In the genomic region with DNA sequence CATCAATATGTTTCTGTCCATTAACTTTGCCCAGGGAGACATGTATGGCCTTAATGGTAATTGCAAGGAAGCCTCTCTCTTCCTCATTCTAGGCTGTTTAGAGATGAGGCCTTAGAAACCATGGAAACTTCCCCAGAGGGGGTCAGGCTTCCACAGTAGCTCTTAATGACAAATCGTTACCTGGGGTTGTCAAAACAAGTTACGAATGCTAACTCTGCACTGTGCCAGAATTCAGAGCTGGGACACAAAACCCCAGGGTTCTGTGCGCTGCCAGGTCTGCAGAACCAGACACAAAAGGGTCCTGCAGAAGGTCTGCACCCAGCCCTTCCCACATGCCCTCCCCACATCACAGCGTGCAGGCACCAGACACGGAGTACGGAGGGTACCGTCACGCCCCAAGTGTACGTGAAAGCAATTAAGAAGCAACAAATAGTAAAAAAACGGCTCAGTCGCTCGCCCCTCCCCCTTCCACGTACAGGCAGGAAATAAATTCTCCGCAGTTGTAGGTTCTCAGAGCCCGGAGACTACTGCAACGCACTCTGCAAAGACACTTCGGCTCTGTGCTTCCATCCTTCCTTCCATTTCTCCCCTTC, we compare ENCODE assay signal across 11 mouse cellular contexts.
DNase-seq lines count a peak whose midpoint lies in the region; ATAC-seq and TF ChIP-seq lines count a peak whose summit lies in the region.
"Had no signal": no experiment of that assay in that cellular context is flagged by ENCODE, and none has a peak within 500 bp of the region (broad histone marks: within the 10 kb centered on the region; RNA-seq: fewer than 3 reads in every experiment).

No protein-coding gene starts in this region.

- intact Hi-C loops in left cerebral cortex, postnatal 25 days (cut with DNase I), result no loop called here

- H3K9ac ChIP-seq in kidney, embryonic 15.5 days, result no peak overlapping the region
- H3K9ac ChIP-seq in forebrain, embryonic 13.5 days, result peak overlapping the region; percentile 52
- peak overlapping the region; percentile 55 for H3K9ac ChIP-seq in limb, embryonic 11.5 days (ENCODE audit: low read length)
- H3K9ac ChIP-seq: heart, embryonic 15.5 days; liver, postnatal 0 days had no signal

- H3K27ac ChIP-seq in kidney, embryonic 15.5 days, result no peak overlapping the region
- H3K27ac ChIP-seq in kidney, adult 2 months (ENCODE audit: insufficient read depth, low read depth, low read length), result no peak overlapping the region
- peak overlapping the region; percentile 16 for H3K27ac ChIP-seq in forebrain, embryonic 13.5 days
- H3K27ac ChIP-seq in limb, embryonic 11.5 days (replicated peaks; ENCODE audit: low read depth, low read length), result 0 out of 2 replicates have a peak overlapping the region, but pooled peaks have one; percentile 14
- H3K27ac ChIP-seq in olfactory bulb, adult 2 months (ENCODE audit: insufficient read depth, low read depth, low read length), result no peak overlapping the region
- H3K27ac ChIP-seq: heart, embryonic 15.5 days had no signal

- peaks cover 38% of the 10 kb centered on the region for H3K27me3 ChIP-seq in kidney, embryonic 15.5 days
- H3K27me3 ChIP-seq in kidney, adult 2 months (replicated peaks; ENCODE audit: control insufficient read depth, insufficient read depth, low read length), result no peaks in the 10 kb centered on the region
- H3K27me3 ChIP-seq in forebrain, embryonic 13.5 days, result no peaks in the 10 kb centered on the region
- no peaks in the 10 kb centered on the region for H3K27me3 ChIP-seq in limb, embryonic 11.5 days (ENCODE audit: control insufficient read depth, insufficient read depth, low read length)
- H3K27me3 ChIP-seq: heart, embryonic 15.5 days had no signal

- no peak for TF ChIP-seq CTCF in kidney, adult 2 months (conservative IDR thresholded peaks at IDR 0.05; ENCODE audit: insufficient read depth, insufficient read length, low read depth, low read length)
- TF ChIP-seq CTCF in olfactory bulb, adult 2 months (IDR thresholded peaks at IDR 0.05; ENCODE audit: insufficient read depth, low read depth, low read length), result no peak

- TF ChIP-seq POLR2A in kidney, adult 2 months (IDR thresholded peaks at IDR 0.05; ENCODE audit: low read depth, low read length), result no peak
- TF ChIP-seq POLR2A in olfactory bulb, adult 2 months (IDR thresholded peaks at IDR 0.05; ENCODE audit: insufficient read depth, low read depth, low read length), result no peak

- no peaks in the 10 kb centered on the region for H3K36me3 ChIP-seq in kidney, embryonic 15.5 days
- H3K36me3 ChIP-seq in kidney, adult 2 months (ENCODE audit: control insufficient read depth, insufficient read depth, low read length), result no peaks in the 10 kb centered on the region
- H3K36me3 ChIP-seq in forebrain, embryonic 13.5 days (ENCODE audit: poor library complexity, severe bottlenecking), result no peaks in the 10 kb centered on the region
- no peaks in the 10 kb centered on the region for H3K36me3 ChIP-seq in limb, embryonic 11.5 days (ENCODE audit: control insufficient read depth, insufficient read depth, low read length)
- H3K36me3 ChIP-seq: heart, embryonic 15.5 days had no signal

- no peak for DNase-seq in kidney, adult 2 months
- peak; percentile 73 for DNase-seq in limb, embryonic 11.5 days (ENCODE audit: low spot score)
- no peak for DNase-seq in left cerebral cortex, postnatal 25 days (ENCODE audit: low spot score in 2 of 2)
- DNase-seq in cerebellum, adult 8-10 months, result no peak
- DNase-seq: liver, postnatal 0 days had no signal

- H3K4me2 ChIP-seq in kidney, embryonic 15.5 days, result peak overlapping the region; percentile 63
- H3K4me2 ChIP-seq in forebrain, embryonic 13.5 days, result peak overlapping the region; percentile 59
- H3K4me2 ChIP-seq in limb, embryonic 11.5 days (ENCODE audit: low read depth, severe bottlenecking), result peak overlapping the region; percentile 51
- H3K4me2 ChIP-seq: heart, embryonic 15.5 days had no signal

- H3K4me1 ChIP-seq in kidney, embryonic 15.5 days, result peaks cover 11% of the 10 kb centered on the region
- H3K4me1 ChIP-seq in kidney, adult 2 months (ENCODE audit: control insufficient read depth, insufficient read depth, low read length), result no peaks in the 10 kb centered on the region
- peaks cover 15% of the 10 kb centered on the region for H3K4me1 ChIP-seq in forebrain, embryonic 13.5 days
- peaks cover 3% of the 10 kb centered on the region; the same call in 1 of the 2 replicates for H3K4me1 ChIP-seq in limb, embryonic 11.5 days (ENCODE audit: control insufficient read depth, insufficient read depth, low read length)
- H3K4me1 ChIP-seq in olfactory bulb, adult 2 months (ENCODE audit: control insufficient read depth, insufficient read depth, low read length), result peaks cover 5% of the 10 kb centered on the region; the same call in 1 of the 2 replicates
- H3K4me1 ChIP-seq: heart, embryonic 15.5 days had no signal

- H3K9me3 ChIP-seq in kidney, embryonic 15.5 days (replicated peaks), result no peaks in the 10 kb centered on the region
- no peaks in the 10 kb centered on the region for H3K9me3 ChIP-seq in forebrain, embryonic 13.5 days (replicated peaks)
- no peaks in the 10 kb centered on the region for H3K9me3 ChIP-seq in limb, embryonic 11.5 days (ENCODE audit: control insufficient read depth, low read length)
- H3K9me3 ChIP-seq: heart, embryonic 15.5 days had no signal

- WGBS in kidney, embryonic 15.5 days, result 7% methylated on average over 17 of the region's 17 CpGs
- 11% methylated on average over 17 of the region's 17 CpGs for whole genome bisulfite sequencing in kidney, adult 2 months
- WGBS in forebrain, embryonic 13.5 days, result 16% methylated on average over 17 of the region's 17 CpGs
- 19% methylated on average over 17 of the region's 17 CpGs for WGBS in limb, embryonic 11.5 days
- 17% methylated on average over 17 of the region's 17 CpGs for WGBS in olfactory bulb, adult 2 months

- ATAC-seq in kidney, embryonic 15.5 days (replicated peaks; ENCODE audit: low FRiP score), result 0 out of 2 replicates have a peak, but pooled peaks have one; percentile 43
- peak; percentile 85 for ATAC-seq in forebrain, embryonic 13.5 days
- ATAC-seq in limb, embryonic 11.5 days (ENCODE audit: insufficient number of reproducible peaks, low FRiP score, low TSS enrichment, low read depth), result peak; percentile 67; the same call in 1 of the 2 replicates
- ATAC-seq in frontal cortex, adult (ENCODE audit: low TSS enrichment), result no peak
- ATAC-seq: activated CD4-positive, CD25-positive, alpha-beta regulatory T cell, adult 4 months; liver, postnatal 0 days had no signal

- H3K4me3 ChIP-seq in kidney, embryonic 15.5 days (replicated peaks), result peak overlapping the region; percentile 33
- H3K4me3 ChIP-seq in kidney, adult 2 months (ENCODE audit: insufficient read depth, low read depth, low read length), result no peak overlapping the region
- H3K4me3 ChIP-seq in forebrain, embryonic 13.5 days, result peak overlapping the region; percentile 29
- H3K4me3 ChIP-seq in limb, embryonic 11.5 days (ENCODE audit: low read depth, low read length), result no peak overlapping the region
- peak overlapping the region; percentile 23 for H3K4me3 ChIP-seq in olfactory bulb, adult 2 months (ENCODE audit: insufficient read depth, low read depth, low read length)
- H3K4me3 ChIP-seq: heart, embryonic 15.5 days had no signal

Comparison
In these comparisons a context has a peak if more than half of its experiments do, and no peak if none do; other contexts are left out.
1. H3K4me3 ChIP-seq: peak in kidney, embryonic 15.5 days (single experiment), forebrain, embryonic 13.5 days (single experiment) and olfactory bulb, adult 2 months (single experiment); none in kidney, adult 2 months (single experiment) and limb, embryonic 11.5 days (single experiment).
2. H3K27ac ChIP-seq: peak in forebrain, embryonic 13.5 days (single experiment) and limb, embryonic 11.5 days (single experiment); none in kidney, embryonic 15.5 days (single experiment), kidney, adult 2 months (single experiment) and olfactory bulb, adult 2 months (single experiment).
3. Peak in every context shown above with its lines, with median percentiles within 50 percentile points of each other: H3K4me2 ChIP-seq.